Mouse (Mus musculus) ES-E14 (cell line): ENCODE measurements around the gene Slco2a1.

ENCODE experiments used
- HCFC1 ChIP-seq: IDR thresholded peaks from 2 replicates; pipeline ENCODE4 v1.6.1; 2012; ENCODE audit warnings: low read length, inconsistent platforms, borderline replicate concordance; ENCODE audit not compliant: insufficient read depth
- MAFK ChIP-seq: IDR thresholded peaks from 2 replicates; pipeline ENCODE4 v1.6.1; 2014; ENCODE audit warnings: mild to moderate bottlenecking, low read depth, low read length, inconsistent platforms; ENCODE audit not compliant: insufficient read depth

GRCm38 (mm10) chr9:103121546-103121945 is 133.0 kb downstream of the Slco2a1 start:
- no peak for TF ChIP-seq MAFK
- no peak for TF ChIP-seq HCFC1
